Mouse (Mus musculus) activated CD4-positive, CD25-positive, alpha-beta regulatory T cell, adult 9 weeks (primary cell): ENCODE measurements around the gene Tmem270. TPM values are rescaled to one million over a fixed set of nuclear protein-coding genes. Genes with fewer than 3 reads are reported as not detected.

ENCODE experiments used
- polyA plus RNA-seq: library from polyadenylated mRNA; unstranded; fragments of 100-300 nt; shearing (Covaris generic); gene quantifications from one replicate; pipeline ENCODE4 v1.2.1, GENCODE M21; 2017

Gene Tmem270
- not detected for polyA plus RNA-seq

DNA sequence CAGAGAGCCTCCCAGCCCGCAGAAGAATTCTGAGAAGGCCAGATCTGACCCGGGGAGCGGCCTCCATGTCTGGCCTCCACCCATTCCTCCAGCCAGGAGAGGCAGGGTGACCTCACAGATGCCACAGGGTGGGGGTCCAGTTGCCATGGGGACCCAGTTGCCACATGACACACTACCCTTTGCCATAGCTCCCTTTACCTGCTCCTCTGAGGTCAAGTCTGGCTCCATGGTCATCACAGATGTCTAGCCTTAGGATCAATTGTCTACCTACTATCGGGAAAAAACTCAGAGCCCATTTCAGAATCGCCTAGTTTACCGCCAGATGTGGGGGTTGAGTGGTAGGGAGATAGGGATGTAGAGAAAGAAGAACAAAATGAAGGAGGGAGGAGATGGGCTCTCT lies at the start of gene Tmem270:
TSS of gene Tmem270 (minus strand) at position 101 of the 400 bp plus-strand sequence.

DNA sequence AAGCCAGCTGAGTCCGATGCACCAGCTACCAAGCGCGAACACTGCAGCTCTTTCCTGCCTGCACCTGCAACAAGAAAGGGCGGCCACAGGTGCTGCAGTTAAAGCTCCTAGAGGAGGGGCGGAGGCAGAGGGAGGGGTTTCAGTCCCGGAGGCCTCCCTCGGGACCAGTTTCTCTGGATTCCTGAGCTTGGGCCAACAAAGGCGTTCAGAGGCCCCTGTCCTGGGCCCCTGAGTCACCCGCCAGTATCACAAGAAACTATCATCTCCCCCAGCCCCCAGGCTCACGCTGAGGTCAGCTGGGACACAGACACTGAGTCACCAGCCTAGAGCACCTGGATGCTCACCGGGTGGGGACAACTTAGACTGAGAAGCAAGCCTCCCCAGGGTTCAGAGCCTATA lies 40.3 kb upstream of the Tmem270 start, which contains the start of gene Cldn4:
TSS of gene Cldn4 (minus strand) at position 78 of the 399 bp plus-strand sequence.

GRCm38 (mm10) chr5:134932179-134932902 lies 25.8 kb upstream of the Tmem270 start, which contains the start of gene Mettl27:
TSS of gene Mettl27 (plus strand) at chr5:134932368.

GRCm38 (mm10) chr5:134915311-134915710 lies 8.8 kb upstream of the Tmem270 start, which contains the start of gene Cldn13:
TSS of gene Cldn13 (minus strand) at chr5:134915526.

Other genes with a start within 250 kb of the Tmem270 start
- 10.7 TPM for gene Limk1, start 218.1 kb downstream of the Tmem270 start, polyA plus RNA-seq
- not detected for gene Eln, start 159.4 kb downstream of the Tmem270 start, polyA plus RNA-seq
- 1.4 TPM for gene Cldn13, start 8.8 kb upstream of the Tmem270 start, polyA plus RNA-seq
- 8.9 TPM for gene Mettl27, start 25.6 kb upstream of the Tmem270 start, polyA plus RNA-seq
- 0.20 TPM for gene Cldn4, start 40.2 kb upstream of the Tmem270 start, polyA plus RNA-seq
- gene Cldn3, start 79.5 kb upstream of the Tmem270 start, polyA plus RNA-seq = not detected
- 64.1 TPM for gene Abhd11, start 102.4 kb upstream of the Tmem270 start, polyA plus RNA-seq
- 15.9 TPM for gene Stx1a, start 116.7 kb upstream of the Tmem270 start, polyA plus RNA-seq
- 20.2 TPM for gene Dnajc30, start 157.5 kb upstream of the Tmem270 start, polyA plus RNA-seq
- gene Bud23, start 158.2 kb upstream of the Tmem270 start, polyA plus RNA-seq = 122 TPM
- gene Vps37d, start 171.5 kb upstream of the Tmem270 start, polyA plus RNA-seq = not detected
- 0.07 TPM for gene Mlxipl, start 183.2 kb upstream of the Tmem270 start, polyA plus RNA-seq
- gene Tbl2, start 242.9 kb upstream of the Tmem270 start, polyA plus RNA-seq = 21.0 TPM